Mouse (Mus musculus) ES-Bruce4 (cell line): ENCODE data around the gene Rnf11. TPM values are rescaled to one million over a fixed set of nuclear protein-coding genes. Genes with fewer than 3 reads are reported as not detected.

Experiments used
- H3K27ac ChIP-seq: 2 replicates; pipeline ENCODE4 v1.5.1; 2012; ENCODE audit warnings: low read length, inconsistent platforms; ENCODE audit not compliant: insufficient read depth
- H3K27me3 ChIP-seq: 2 replicates; pipeline ENCODE4 v1.6.1; 2012; ENCODE audit warnings: mild to moderate bottlenecking, low read length, inconsistent platforms; ENCODE audit not compliant: control insufficient read depth, poor library complexity, insufficient read depth, severe bottlenecking
- H3K36me3 ChIP-seq: 2 replicates; pipeline ENCODE4 v1.6.1; 2012; ENCODE audit warnings: inconsistent platforms, mild to moderate bottlenecking, low read length, moderate library complexity; ENCODE audit not compliant: control insufficient read depth, poor library complexity, insufficient read depth, severe bottlenecking
- H3K4me1 ChIP-seq: one replicate; pipeline ENCODE4 v1.8.1; 2011; ENCODE audit warnings: low read length; ENCODE audit not compliant: control insufficient read depth, insufficient read depth
- H3K4me3 ChIP-seq: 2 replicates; pipeline ENCODE4 v1.5.1; 2011; ENCODE audit warnings: low read depth, mild to moderate bottlenecking, low read length
- H3K9ac ChIP-seq: 2 replicates; pipeline ENCODE4 v1.6.1; 2012; ENCODE audit warnings: low read depth, mild to moderate bottlenecking, inconsistent platforms; ENCODE audit not compliant: poor library complexity, severe bottlenecking
- H3K9me3 ChIP-seq: replicated peaks from 2 replicates; pipeline ENCODE4 v1.6.1; 2012; ENCODE audit warnings: mild to moderate bottlenecking, low read length, inconsistent platforms; ENCODE audit not compliant: control insufficient read depth, poor library complexity, insufficient read depth, severe bottlenecking
- CTCF ChIP-seq: IDR thresholded peaks from one replicate; pipeline ENCODE4 v1.8.1; 2011; ENCODE audit warnings: low read depth, low read length
- EP300 ChIP-seq: IDR thresholded peaks from 2 replicates; pipeline ENCODE4 v1.6.1; 2011; ENCODE audit warnings: low read depth, low read length; ENCODE audit not compliant: insufficient read depth
- POLR2A ChIP-seq: IDR thresholded peaks from one replicate; pipeline ENCODE4 v1.8.1; 2011; ENCODE audit warnings: low read length; ENCODE audit not compliant: insufficient read depth
- polyA plus RNA-seq: library from polyadenylated mRNA; stranded (reverse); fragments of >200 nt; gene quantifications from 2 replicates; pipeline ENCODE4 v1.2.4, GENCODE M21; 2011; ENCODE audit warnings: low read depth; ENCODE audit not compliant: missing spikeins, insufficient read depth, insufficient read length

Rnf11 gene
- polyA plus RNA-seq, 1 experiment: 31.6 TPM

- Histone ChIP-seq H3K27me3 (no peaks in the 10 kb centered on the region), H3K27ac (no peak overlapping the region)
- no peak for TF ChIP-seq CTCF
- no peak for TF ChIP-seq EP300
- TF ChIP-seq POLR2A: no peak
Measured at GRCm38 (mm10) chr4:109423438-109423837, 61.1 kb downstream of the Rnf11 start.

GRCm38 (mm10) chr4:109422436-109422835 lies 62.1 kb downstream of the Rnf11 start:
- TF ChIP-seq EP300 (no peak), POLR2A (no peak), CTCF (no peak)
- no peak overlapping the region for H3K9ac ChIP-seq
- no peak overlapping the region for H3K4me3 ChIP-seq

More at GRCm38 (mm10) chr4:109423438-109423837, 61.1 kb downstream of the Rnf11 start:
- Histone ChIP-seq H3K36me3 (no peaks in the 10 kb centered on the region), H3K9me3 (no peaks in the 10 kb centered on the region), H3K4me3 (no peak overlapping the region), H3K9ac (no peak overlapping the region), H3K4me1 (no peaks in the 10 kb centered on the region)

GRCm38 (mm10) chr4:109421608-109422007 lies 62.9 kb downstream of the Rnf11 start:
- Histone ChIP-seq H3K4me3 (no peak overlapping the region), H3K4me1 (no peaks in the 10 kb centered on the region), H3K9me3 (no peaks in the 10 kb centered on the region), H3K27ac (no peak overlapping the region), H3K9ac (no peak overlapping the region), H3K27me3 (no peaks in the 10 kb centered on the region), H3K36me3 (no peaks in the 10 kb centered on the region)
- TF ChIP-seq EP300: no peak
- no peak for TF ChIP-seq POLR2A
- no peak for TF ChIP-seq CTCF

More at GRCm38 (mm10) chr4:109422436-109422835, 62.1 kb downstream of the Rnf11 start:
- no peaks in the 10 kb centered on the region for H3K27me3 ChIP-seq
- no peaks in the 10 kb centered on the region for H3K9me3 ChIP-seq
- H3K27ac ChIP-seq: no peak overlapping the region
- no peaks in the 10 kb centered on the region for H3K4me1 ChIP-seq
- no peaks in the 10 kb centered on the region for H3K36me3 ChIP-seq

- no peaks in the 10 kb centered on the region for H3K27me3 ChIP-seq
- TF ChIP-seq POLR2A (no peak), CTCF (peak; percentile 54)
- H3K9ac ChIP-seq: no peak overlapping the region
- H3K4me1 ChIP-seq: no peaks in the 10 kb centered on the region
- no peak overlapping the region for H3K27ac ChIP-seq
- no peaks in the 10 kb centered on the region for H3K9me3 ChIP-seq
- H3K36me3 ChIP-seq: no peaks in the 10 kb centered on the region
- no peak overlapping the region for H3K4me3 ChIP-seq
Measured at GRCm38 (mm10) chr4:109420138-109420795, 64.3 kb downstream of the Rnf11 start.

- Histone ChIP-seq H3K4me3 (no peak overlapping the region), H3K36me3 (no peaks in the 10 kb centered on the region), H3K4me1 (peaks cover under 1% of the 10 kb centered on the region), H3K9me3 (no peaks in the 10 kb centered on the region), H3K27me3 (no peaks in the 10 kb centered on the region), H3K9ac (no peak overlapping the region), H3K27ac (no peak overlapping the region)
- no peak for TF ChIP-seq EP300
Measured at GRCm38 (mm10) chr4:109419563-109419962, 65.0 kb downstream of the Rnf11 start.

GRCm38 (mm10) chr4:109419017-109419416 lies 65.5 kb downstream of the Rnf11 start:
- TF ChIP-seq EP300: no peak
- no peak for TF ChIP-seq POLR2A
- no peak for TF ChIP-seq CTCF
- H3K4me3 ChIP-seq: no peak overlapping the region
- H3K4me1 ChIP-seq: peaks cover 3% of the 10 kb centered on the region

More at GRCm38 (mm10) chr4:109419017-109419416, 65.5 kb downstream of the Rnf11 start:
- Histone ChIP-seq H3K27me3 (no peaks in the 10 kb centered on the region), H3K27ac (no peak overlapping the region), H3K9me3 (no peaks in the 10 kb centered on the region), H3K36me3 (no peaks in the 10 kb centered on the region), H3K9ac (no peak overlapping the region)
